Mouse (Mus musculus) natural killer cell, adult 2 months (primary cell): ENCODE data around the gene Mrgpra6.

Experiments
- DNase-seq, 2 experiments: peaks; one replicate each; pipeline ENCODE4 v3.0.0; 2022; ENCODE audit warnings: low spot score in 2 of 2

Gene Mrgpra6

GRCm38 (mm10) chr7:47204830-47205229 lies at the start of gene Mrgpra6:
Mrgpra6 (minus strand) TSS chr7:47204920.
- no peak for DNase-seq

GRCm38 (mm10) chr7:47252770-47253169 lies 48.0 kb upstream of the Mrgpra6 start, which contains the start of gene Mrgpra9:
Mrgpra9 (minus strand) TSS chr7:47252848.
- DNase-seq, result no peak

GRCm38 (mm10) chr7:47244658-47245057 lies 39.9 kb upstream of the Mrgpra6 start:
- DNase-seq, result peak; percentile 9 to 50

DNA sequence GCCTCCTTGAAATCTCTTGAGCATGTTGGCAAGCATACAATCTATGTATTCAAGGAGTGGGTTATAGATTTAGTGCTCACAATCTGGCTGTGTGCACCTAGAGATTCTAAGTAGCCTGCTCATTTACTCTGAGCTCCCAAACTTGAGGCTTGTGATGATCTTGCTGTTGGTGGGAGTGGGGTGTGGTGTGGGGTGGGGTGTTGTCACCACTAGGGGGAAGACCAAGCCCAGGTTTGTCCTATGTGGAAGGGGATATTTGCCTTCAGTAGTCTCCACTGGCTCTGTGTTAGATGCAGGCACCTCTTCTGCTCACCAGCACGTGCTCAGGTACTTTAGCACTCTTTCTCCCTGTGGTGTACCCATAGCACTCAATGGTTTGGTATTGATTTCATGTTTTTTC lies 9.4 kb downstream of the Mrgpra6 start:
- no peak for DNase-seq

DNA sequence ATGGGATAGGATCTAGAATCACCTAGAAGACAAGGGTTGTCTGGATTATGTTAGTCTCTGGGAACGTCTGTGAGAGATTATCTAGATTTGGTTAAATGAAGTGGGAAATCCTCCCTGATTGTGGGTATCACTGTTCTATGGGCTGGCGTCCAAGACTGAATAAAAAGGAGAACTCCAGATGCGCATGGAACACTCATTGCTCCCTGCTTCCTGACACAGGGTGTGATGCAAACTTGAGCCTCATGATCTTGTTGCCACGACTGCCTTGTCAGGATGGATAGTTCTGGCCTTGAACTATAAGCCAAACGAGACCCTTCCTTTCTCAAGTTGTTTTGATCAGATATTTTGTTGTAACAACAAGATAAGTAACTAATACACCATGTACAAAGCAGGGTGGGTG lies 33.9 kb downstream of the Mrgpra6 start:
- no peak for DNase-seq

DNA sequence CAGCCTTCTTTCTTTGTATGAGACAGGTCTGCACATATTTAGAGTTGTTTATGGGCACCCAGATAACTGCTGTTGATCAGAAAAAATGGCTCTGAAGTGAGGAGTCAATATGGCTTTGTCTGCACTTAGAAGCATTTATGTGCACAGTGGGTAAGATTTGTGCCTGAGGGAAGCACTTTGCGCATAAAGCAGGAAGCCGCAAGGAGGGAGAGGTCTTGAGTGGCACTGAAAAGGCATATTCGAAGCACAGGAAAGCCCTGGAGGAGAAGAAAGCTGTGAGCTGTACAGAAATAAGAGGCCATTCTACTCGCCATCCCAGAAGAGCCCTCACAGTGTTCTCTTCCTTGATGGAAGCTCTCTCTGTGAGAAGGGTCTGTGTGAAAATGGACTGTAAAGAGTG lies 39.7 kb downstream of the Mrgpra6 start:
- DNase-seq, result no peak

DNA sequence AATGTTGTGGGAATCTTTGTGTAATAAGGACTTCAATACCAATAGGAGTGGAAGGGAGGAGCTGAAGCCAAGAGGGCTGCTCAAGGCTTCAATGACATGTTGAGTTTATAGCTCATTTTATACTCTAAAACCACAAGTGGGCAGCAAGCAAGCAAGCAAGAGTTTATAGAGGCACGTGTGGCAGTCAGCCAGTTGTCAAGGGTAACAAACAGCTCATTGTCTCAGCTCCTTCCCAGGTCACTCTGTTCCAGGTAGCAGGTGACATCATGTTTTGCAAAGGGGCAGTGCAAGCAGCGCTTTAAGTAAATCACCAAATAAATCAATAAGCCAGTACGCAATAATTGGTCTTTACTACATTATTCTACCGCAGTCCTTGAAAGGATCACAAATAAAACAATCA lies 41.5 kb downstream of the Mrgpra6 start:
- DNase-seq, result no peak

DNA sequence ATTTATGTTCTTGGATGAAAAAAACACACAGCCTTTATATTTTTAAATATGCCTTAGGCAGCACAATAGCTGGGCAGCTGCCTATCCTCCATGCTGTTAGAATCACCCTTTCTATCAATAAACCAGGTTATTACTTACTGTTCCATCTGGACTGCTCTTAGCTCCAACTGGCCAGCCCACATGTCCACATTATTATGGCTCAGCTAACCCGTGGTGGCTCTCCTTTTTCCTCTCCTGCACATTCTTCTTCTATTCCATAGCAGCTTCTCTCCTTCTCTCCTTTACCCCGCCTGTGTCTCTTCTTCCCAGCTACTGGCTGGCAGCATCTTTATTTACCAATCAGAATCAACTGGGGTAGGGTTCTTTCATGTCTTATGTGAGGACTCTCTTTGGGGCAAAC lies 46.3 kb downstream of the Mrgpra6 start:
- DNase-seq, result no peak

- no peak for DNase-seq
Observed at GRCm38 (mm10) chr7:47157743-47158142, 47.0 kb downstream of the Mrgpra6 start.

- DNase-seq, result no peak
Observed at GRCm38 (mm10) chr7:47155849-47156248, 48.9 kb downstream of the Mrgpra6 start.

DNA sequence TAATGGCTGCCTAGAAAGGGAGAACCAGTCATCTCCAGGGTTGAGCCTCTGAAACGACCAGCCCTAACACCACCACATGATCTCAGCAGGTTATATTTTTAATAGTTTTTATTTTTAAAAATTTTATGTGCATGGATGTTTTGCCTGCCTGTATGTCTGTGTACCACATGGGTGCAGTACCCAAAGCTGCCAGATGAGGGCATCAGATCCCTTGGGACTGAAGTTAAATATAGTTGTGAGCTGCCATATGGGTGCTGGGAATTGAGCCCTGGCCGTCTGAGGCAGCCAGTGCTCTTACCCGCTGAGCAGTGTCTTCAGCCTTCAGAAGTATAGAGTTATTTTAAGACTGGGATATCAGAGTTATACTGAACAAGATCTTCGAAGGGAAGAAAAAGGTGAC lies 49.3 kb downstream of the Mrgpra6 start:
- no peak for DNase-seq

DNA sequence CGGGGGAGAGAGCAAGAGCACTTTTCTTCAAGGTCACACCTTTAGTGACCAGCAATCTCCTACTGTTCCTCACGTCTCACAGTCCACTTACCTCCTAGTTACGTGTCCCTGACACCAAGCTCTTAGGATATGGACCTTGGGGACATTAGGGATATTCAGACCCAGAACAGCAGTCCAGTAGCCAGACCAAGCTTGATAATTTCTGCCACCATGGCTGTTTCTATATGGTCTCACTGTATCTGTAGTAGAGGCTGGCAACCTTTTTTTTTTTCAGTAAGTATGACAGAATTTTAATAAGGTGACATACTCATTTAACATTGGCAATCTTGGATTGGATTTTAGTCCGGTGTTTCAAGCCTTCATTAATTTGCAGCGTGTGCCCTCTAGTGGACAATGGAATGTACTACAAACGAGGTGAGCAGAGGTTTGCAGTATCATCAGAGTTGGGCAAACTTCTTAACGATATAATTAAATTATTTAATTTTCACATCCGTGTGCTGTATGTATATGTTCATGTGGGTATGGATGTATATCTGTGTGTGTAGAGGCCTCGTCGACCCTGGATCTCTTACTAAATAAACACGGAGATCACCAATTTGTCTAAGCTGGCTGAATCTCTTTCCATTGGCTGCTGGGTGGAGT lies 54.2 kb downstream of the Mrgpra6 start:
- peak; percentile 36 to 59 for DNase-seq

DNA sequence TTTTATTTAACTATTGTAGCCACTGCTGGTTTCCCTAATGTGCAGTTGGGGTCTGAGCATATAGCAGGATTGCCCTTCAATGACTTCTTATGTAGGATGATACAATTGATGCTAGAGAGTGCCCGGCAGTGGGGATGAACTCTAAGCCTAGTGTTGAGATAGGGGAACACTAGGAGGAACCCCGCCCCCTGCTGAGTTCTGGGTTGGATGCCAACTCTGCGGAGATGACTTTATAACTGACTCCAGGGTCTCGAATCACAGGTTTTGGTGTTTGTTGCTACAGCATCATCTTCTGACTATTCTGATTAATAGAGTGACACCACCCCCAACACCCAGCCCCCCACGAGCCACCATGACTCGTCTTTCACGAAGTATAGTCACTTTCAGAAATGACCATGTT lies 56.4 kb downstream of the Mrgpra6 start:
- no peak for DNase-seq

GRCm38 (mm10) chr7:47146034-47146812 lies 58.5 kb downstream of the Mrgpra6 start:
- DNase-seq, result peak; percentile 51 to 55

GRCm38 (mm10) chr7:47144299-47144698 lies 60.4 kb downstream of the Mrgpra6 start:
- no peak for DNase-seq

GRCm38 (mm10) chr7:47139823-47140325 lies 64.8 kb downstream of the Mrgpra6 start:
- peak; percentile 60 to 78 for DNase-seq
